Mouse (Mus musculus): Measurements from ENCODE around the gene 4930558K02Rik. TPM values are rescaled to one million over a fixed set of nuclear protein-coding genes. Genes with fewer than 3 reads are reported as not detected.

The 4930558K02Rik gene
- not detected in 2 replicates for polyA plus RNA-seq (2015; fragmentation: Nextera tagmentation; extraction: Ambion mirVana)

- Histone ChIP-seq H3K4me2 (no peak within 1 kb of the TSS), H3K27ac (replicated peaks) (no peak within 1 kb of the TSS), H3K4me1 (replicated peaks) (peaks cover 13% of the 10 kb centered on the region), H3K9ac (no peak within 1 kb of the TSS), H3K27me3 (no peaks in the 10 kb centered on the region), H3K9me3 (replicated peaks) (no peaks in the 10 kb centered on the region), H3K4me3 (replicated peaks) (no peak within 1 kb of the TSS), H3K36me3 (replicated peaks) (no peaks in the 10 kb centered on the region)
- WGBS (ENCODE audit: insufficient replicate concordance): 64% methylated on average over 1 of the region's 1 CpGs
- ATAC-seq (ENCODE audit: insufficient read depth): no peak
Observed at GRCm38 (mm10) chr1:161979536-161979935, at the start of gene 4930558K02Rik. Gene 4930558K02Rik (minus strand): TSS chr1:161979636.

- no peaks in the 10 kb centered on the region for H3K36me3 ChIP-seq (replicated peaks)
- H3K27me3 ChIP-seq: no peaks in the 10 kb centered on the region
- H3K4me2 ChIP-seq: no peak overlapping the region
- WGBS (ENCODE audit: insufficient replicate concordance): 65% methylated on average over 8 of the region's 8 CpGs
- H3K4me3 ChIP-seq (replicated peaks): no peak overlapping the region
- H3K4me1 ChIP-seq (replicated peaks): no peaks in the 10 kb centered on the region
- ATAC-seq (ENCODE audit: insufficient read depth): no peak
- H3K9me3 ChIP-seq (replicated peaks): no peaks in the 10 kb centered on the region
- no peak overlapping the region for H3K9ac ChIP-seq
- H3K27ac ChIP-seq (replicated peaks): no peak overlapping the region
Observed at GRCm38 (mm10) chr1:162023681-162024270, 44.3 kb upstream of the 4930558K02Rik start.

GRCm38 (mm10) chr1:162020766-162021165 lies 41.3 kb upstream of the 4930558K02Rik start:
- no peaks in the 10 kb centered on the region for H3K4me1 ChIP-seq (replicated peaks)
- no peak overlapping the region for H3K4me2 ChIP-seq
- H3K27me3 ChIP-seq: no peaks in the 10 kb centered on the region
- ATAC-seq (ENCODE audit: insufficient read depth): no peak
- no peak overlapping the region for H3K4me3 ChIP-seq (replicated peaks)
- no peak overlapping the region for H3K9ac ChIP-seq
- no peaks in the 10 kb centered on the region for H3K36me3 ChIP-seq (replicated peaks)
- no peaks in the 10 kb centered on the region for H3K9me3 ChIP-seq (replicated peaks)
- WGBS (ENCODE audit: insufficient replicate concordance): 67% methylated on average over 4 of the region's 4 CpGs
- no peak overlapping the region for H3K27ac ChIP-seq (replicated peaks)

GRCm38 (mm10) chr1:162020303-162020731 lies 40.9 kb upstream of the 4930558K02Rik start:
- Histone ChIP-seq H3K27me3 (no peaks in the 10 kb centered on the region), H3K4me1 (replicated peaks) (no peaks in the 10 kb centered on the region), H3K9me3 (replicated peaks) (no peaks in the 10 kb centered on the region), H3K4me2 (no peak overlapping the region), H3K27ac (replicated peaks) (no peak overlapping the region), H3K36me3 (replicated peaks) (no peaks in the 10 kb centered on the region), H3K4me3 (replicated peaks) (no peak overlapping the region), H3K9ac (no peak overlapping the region)
- ATAC-seq (ENCODE audit: insufficient read depth): no peak
- 80% methylated on average over 7 of the region's 7 CpGs for WGBS (ENCODE audit: insufficient replicate concordance)

GRCm38 (mm10) chr1:162018601-162018977 lies 39.2 kb upstream of the 4930558K02Rik start:
- WGBS (ENCODE audit: insufficient replicate concordance): 47% methylated on average over 6 of the region's 6 CpGs
- Histone ChIP-seq H3K4me3 (replicated peaks) (no peak overlapping the region), H3K27me3 (no peaks in the 10 kb centered on the region), H3K9me3 (replicated peaks) (no peaks in the 10 kb centered on the region), H3K9ac (no peak overlapping the region), H3K4me2 (no peak overlapping the region), H3K4me1 (replicated peaks) (0 out of 2 replicates have a peak, but pooled peaks cover under 1% of the 10 kb centered on the region), H3K27ac (replicated peaks) (no peak overlapping the region), H3K36me3 (replicated peaks) (no peaks in the 10 kb centered on the region)
- ATAC-seq (ENCODE audit: insufficient read depth): no peak

GRCm38 (mm10) chr1:162017975-162018600 lies 38.7 kb upstream of the 4930558K02Rik start:
- H3K9ac ChIP-seq: no peak overlapping the region
- ATAC-seq (ENCODE audit: insufficient read depth): no peak
- 18% methylated on average over 13 of the region's 13 CpGs for WGBS (ENCODE audit: insufficient replicate concordance)
- H3K9me3 ChIP-seq (replicated peaks): no peaks in the 10 kb centered on the region
- H3K4me1 ChIP-seq (replicated peaks): 0 out of 2 replicates have a peak, but pooled peaks cover 4% of the 10 kb centered on the region
- no peak overlapping the region for H3K4me3 ChIP-seq (replicated peaks)
- no peak overlapping the region for H3K27ac ChIP-seq (replicated peaks)
- H3K4me2 ChIP-seq: no peak overlapping the region
- no peaks in the 10 kb centered on the region for H3K27me3 ChIP-seq
- no peaks in the 10 kb centered on the region for H3K36me3 ChIP-seq (replicated peaks)

GRCm38 (mm10) chr1:162016982-162017381 lies 37.5 kb upstream of the 4930558K02Rik start:
- 49% methylated on average over 7 of the region's 7 CpGs for WGBS (ENCODE audit: insufficient replicate concordance)
- ATAC-seq (ENCODE audit: insufficient read depth): no peak
- Histone ChIP-seq H3K4me1 (replicated peaks) (0 out of 2 replicates have a peak, but pooled peaks cover 4% of the 10 kb centered on the region), H3K27me3 (no peaks in the 10 kb centered on the region), H3K27ac (replicated peaks) (no peak overlapping the region), H3K9ac (no peak overlapping the region), H3K9me3 (replicated peaks) (no peaks in the 10 kb centered on the region), H3K36me3 (replicated peaks) (no peaks in the 10 kb centered on the region), H3K4me2 (no peak overlapping the region), H3K4me3 (replicated peaks) (no peak overlapping the region)

GRCm38 (mm10) chr1:162015247-162015862 lies 35.9 kb upstream of the 4930558K02Rik start:
- Histone ChIP-seq H3K27me3 (no peaks in the 10 kb centered on the region), H3K9ac (no peak overlapping the region)

GRCm38 (mm10) chr1:162013561-162013960 lies 34.1 kb upstream of the 4930558K02Rik start:
- no peak overlapping the region for H3K4me2 ChIP-seq
- H3K4me1 ChIP-seq (replicated peaks): 0 out of 2 replicates have a peak, but pooled peaks cover 4% of the 10 kb centered on the region
- ATAC-seq (ENCODE audit: insufficient read depth): no peak
- no peaks in the 10 kb centered on the region for H3K27me3 ChIP-seq
- H3K36me3 ChIP-seq (replicated peaks): no peaks in the 10 kb centered on the region
- no peak overlapping the region for H3K4me3 ChIP-seq (replicated peaks)
- 18% methylated on average over 4 of the region's 4 CpGs for WGBS (ENCODE audit: insufficient replicate concordance)
- no peak overlapping the region for H3K9ac ChIP-seq
- H3K9me3 ChIP-seq (replicated peaks): no peaks in the 10 kb centered on the region
- H3K27ac ChIP-seq (replicated peaks): no peak overlapping the region

More at GRCm38 (mm10) chr1:162015247-162015862, 35.9 kb upstream of the 4930558K02Rik start:
- no peak overlapping the region for H3K27ac ChIP-seq (replicated peaks)
- no peak overlapping the region for H3K4me2 ChIP-seq
- no peaks in the 10 kb centered on the region for H3K9me3 ChIP-seq (replicated peaks)
- ATAC-seq (ENCODE audit: insufficient read depth): no peak
- no peaks in the 10 kb centered on the region for H3K36me3 ChIP-seq (replicated peaks)
- 0 out of 2 replicates have a peak, but pooled peaks cover 4% of the 10 kb centered on the region for H3K4me1 ChIP-seq (replicated peaks)
- WGBS (ENCODE audit: insufficient replicate concordance): 54% methylated on average over 8 of the region's 8 CpGs
- no peak overlapping the region for H3K4me3 ChIP-seq (replicated peaks)

GRCm38 (mm10) chr1:162011523-162012245 lies 32.2 kb upstream of the 4930558K02Rik start:
- no peaks in the 10 kb centered on the region for H3K9me3 ChIP-seq (replicated peaks)
- 51% methylated on average over 16 of the region's 16 CpGs for WGBS (ENCODE audit: insufficient replicate concordance)
- no peak for ATAC-seq (ENCODE audit: insufficient read depth)

GRCm38 (mm10) chr1:162009086-162009485 lies 29.6 kb upstream of the 4930558K02Rik start:
- 71% methylated on average over 8 of the region's 8 CpGs for WGBS (ENCODE audit: insufficient replicate concordance)
- Histone ChIP-seq H3K36me3 (replicated peaks) (no peaks in the 10 kb centered on the region), H3K4me2 (no peak overlapping the region), H3K27me3 (no peaks in the 10 kb centered on the region), H3K9me3 (replicated peaks) (no peaks in the 10 kb centered on the region), H3K27ac (replicated peaks) (no peak overlapping the region), H3K4me1 (replicated peaks) (0 out of 2 replicates have a peak, but pooled peaks cover 7% of the 10 kb centered on the region), H3K9ac (no peak overlapping the region), H3K4me3 (replicated peaks) (no peak overlapping the region)
- ATAC-seq (ENCODE audit: insufficient read depth): no peak

More at GRCm38 (mm10) chr1:162011523-162012245, 32.2 kb upstream of the 4930558K02Rik start:
- Histone ChIP-seq H3K27ac (replicated peaks) (no peak overlapping the region), H3K4me2 (no peak overlapping the region), H3K27me3 (no peaks in the 10 kb centered on the region), H3K9ac (no peak overlapping the region), H3K36me3 (replicated peaks) (no peaks in the 10 kb centered on the region), H3K4me1 (replicated peaks) (0 out of 2 replicates have a peak, but pooled peaks cover 4% of the 10 kb centered on the region), H3K4me3 (replicated peaks) (no peak overlapping the region)
